Mouse (Mus musculus) thymus, adult 2 months (tissue): ENCODE measurements around the gene Txk. TPM values are rescaled to one million over a fixed set of nuclear protein-coding genes. Genes with fewer than 3 reads are reported as not detected.
A peak's percentile ranks its signal among the peaks of the same experiment; 100 is the strongest.

Experiments used
- DNase-seq: peaks from one replicate; pipeline ENCODE4 v3.0.0; 2021
- H3K27ac ChIP-seq: fragments of 200-500 bp; 2 replicates; pipeline ENCODE4 v1.5.1; 2012; ENCODE audit warnings: low read length, control low read depth; ENCODE audit not compliant: control insufficient read depth, insufficient read depth
- H3K27me3 ChIP-seq: fragments of 200-500 bp; 2 replicates; pipeline ENCODE4 v1.6.1; 2012; ENCODE audit warnings: mild to moderate bottlenecking, low read length, moderate library complexity, mixed read lengths; ENCODE audit not compliant: control insufficient read depth, insufficient read depth
- H3K36me3 ChIP-seq: fragments of 200-500 bp; 2 replicates; pipeline ENCODE4 v1.6.1; 2012; ENCODE audit warnings: mild to moderate bottlenecking, low read length, moderate library complexity; ENCODE audit not compliant: control insufficient read depth, insufficient read depth
- H3K4me1 ChIP-seq: fragments of 200-500 bp; replicated peaks from 2 replicates; pipeline ENCODE4 v1.6.1; 2012; ENCODE audit warnings: low read length; ENCODE audit not compliant: control insufficient read depth, insufficient read depth
- H3K4me3 ChIP-seq: fragments of 200-500 bp; 2 replicates; pipeline ENCODE4 v1.5.1; 2012; ENCODE audit warnings: mild to moderate bottlenecking, low read length, control low read depth, moderate library complexity; ENCODE audit not compliant: control insufficient read depth, insufficient read depth
- CTCF ChIP-seq: fragments of 200-500 bp; IDR thresholded peaks from 2 replicates; pipeline ENCODE4 v1.5.1; 2012; ENCODE audit warnings: mild to moderate bottlenecking, control low read depth, low read length, moderate library complexity, borderline replicate concordance; ENCODE audit not compliant: control insufficient read depth, poor library complexity, insufficient read depth; ENCODE audit errors: extremely low read depth
- POLR2A ChIP-seq: fragments of 200-500 bp; IDR thresholded peaks from 2 replicates; pipeline ENCODE4 v1.6.1; 2012; ENCODE audit warnings: mild to moderate bottlenecking, low read length, control low read depth, moderate library complexity; ENCODE audit not compliant: control insufficient read depth, poor library complexity, insufficient read depth; ENCODE audit errors: extremely low read depth
- WGBS: fragments of 180-500 bp; shearing (Covaris S2); methylation state at CpG from one replicate; pipeline ENCODE4 v1.1.7; 2018; 5-methylcytosine and 5-hydroxymethylcytosine counted together
- polyA plus RNA-seq: library from polyadenylated mRNA; depleted of rRNA; stranded (reverse); fragments of >200 nt; gene quantifications from 2 replicates; pipeline ENCODE4 v1.2.3, GENCODE M21; 2012

The Txk gene
- polyA plus RNA-seq, 1 experiment: 22.8 TPM

GRCm38 (mm10) chr5:72656270-72656791, 96.2 kb downstream of the Txk start:
- Histone ChIP-seq H3K4me3 (no peak overlapping the region), H3K36me3 (no peaks in the 10 kb centered on the region), H3K27me3 (no peaks in the 10 kb centered on the region), H3K27ac (no peak overlapping the region), H3K4me1 (peaks cover 10% of the 10 kb centered on the region)
- no peak for TF ChIP-seq POLR2A
- no peak for TF ChIP-seq CTCF
- WGBS: 73% methylated on average over 7 of the region's 7 CpGs
- no peak for DNase-seq

DNA sequence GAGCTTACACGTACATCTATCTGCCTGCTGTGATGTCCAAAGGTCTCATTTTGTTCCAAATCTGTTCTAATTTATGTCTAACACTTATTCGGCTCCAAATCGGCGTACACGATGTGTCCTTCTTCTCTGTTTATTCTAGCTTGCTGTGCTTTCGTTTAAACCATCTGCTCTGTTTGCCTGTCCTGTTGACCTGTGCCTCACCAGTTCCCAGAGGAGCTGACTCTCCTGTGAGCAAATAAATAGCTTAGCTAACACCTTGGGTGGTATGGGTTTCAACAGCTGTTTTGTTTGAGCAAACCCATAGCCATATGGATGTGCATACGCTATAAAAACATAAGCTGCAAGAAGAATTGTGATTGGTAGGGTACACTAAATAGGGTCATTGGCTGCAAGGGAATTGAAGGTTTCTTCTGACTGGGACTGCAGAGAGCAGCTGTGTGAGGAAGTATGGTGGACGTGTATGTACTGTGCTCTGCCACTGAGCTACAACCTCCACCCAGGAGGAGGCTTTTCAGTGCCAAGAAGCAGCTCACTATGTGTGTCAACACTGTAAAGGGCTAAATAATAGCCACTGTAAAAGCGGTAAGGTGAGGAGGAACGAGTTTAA, 99.4 kb downstream of the Txk start:
- WGBS: 92% methylated on average over 10 of the region's 10 CpGs
- H3K27ac ChIP-seq: no peak overlapping the region

GRCm38 (mm10) chr5:72648987-72649735, 103.4 kb downstream of the Txk start:
- Histone ChIP-seq H3K36me3 (no peaks in the 10 kb centered on the region), H3K27me3 (no peaks in the 10 kb centered on the region), H3K27ac (no peak overlapping the region), H3K4me1 (peaks cover 19% of the 10 kb centered on the region), H3K4me3 (no peak overlapping the region)
- 95% methylated on average over 9 of the region's 9 CpGs for WGBS
- DNase-seq: no peak
- TF ChIP-seq POLR2A: no peak
- TF ChIP-seq CTCF: no peak

More for the DNA sequence above, 99.4 kb downstream of the Txk start:
- Histone ChIP-seq H3K36me3 (no peaks in the 10 kb centered on the region), H3K4me3 (no peak overlapping the region), H3K27me3 (no peaks in the 10 kb centered on the region), H3K4me1 (peaks cover 7% of the 10 kb centered on the region)
- TF ChIP-seq POLR2A (no peak), CTCF (no peak)
- DNase-seq: no peak

GRCm38 (mm10) chr5:72647958-72648595, 104.5 kb downstream of the Txk start:
- peak; percentile 11 for DNase-seq
- no peak overlapping the region for H3K27ac ChIP-seq
- H3K4me1 ChIP-seq: peaks cover 19% of the 10 kb centered on the region
- H3K4me3 ChIP-seq: peak overlapping the region; percentile 63
- no peak for TF ChIP-seq CTCF
- no peak for TF ChIP-seq POLR2A
- no peaks in the 10 kb centered on the region for H3K36me3 ChIP-seq
- 19% methylated on average over 18 of the region's 18 CpGs for WGBS
- H3K27me3 ChIP-seq: no peaks in the 10 kb centered on the region

DNA sequence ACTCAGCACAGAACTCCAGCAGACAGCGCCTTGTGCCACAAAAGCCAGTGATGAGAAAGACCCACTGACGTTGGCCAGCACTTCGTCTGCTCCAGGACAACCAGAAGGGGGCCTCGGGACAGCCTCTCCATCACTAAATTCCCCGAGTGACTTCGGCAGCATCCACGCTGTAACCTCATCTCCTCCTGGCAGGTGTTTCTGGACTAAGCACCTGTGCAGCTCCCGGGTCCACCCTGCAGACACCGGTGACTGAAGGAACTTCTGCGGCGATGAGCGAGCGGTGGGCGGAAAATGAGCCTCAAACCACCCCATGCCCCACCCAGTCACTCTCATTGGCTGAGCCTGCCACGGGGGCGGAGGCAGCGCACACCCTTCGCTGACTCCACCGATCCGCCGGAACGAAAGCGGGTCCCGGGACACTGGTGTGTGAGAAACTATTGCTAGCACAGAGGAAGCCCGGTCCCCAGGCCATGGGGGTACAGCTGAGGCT, 105.1 kb downstream of the Txk start, which contains the start of gene Nipal1:
Gene Nipal1 (plus strand): TSS at position 378 of the 490 bp plus-strand sequence.
- peak; percentile 88 for DNase-seq
- H3K4me1 ChIP-seq: peaks cover 19% of the 10 kb centered on the region
- TF ChIP-seq CTCF (peak; percentile 43; the same call in 1 of the 2 replicates), POLR2A (peak; percentile 68)
- peak within 1 kb of the TSS; percentile 63 for H3K4me3 ChIP-seq
- 1% methylated on average over 25 of the region's 25 CpGs for WGBS
- no peak within 1 kb of the TSS for H3K27ac ChIP-seq
- no peaks in the 10 kb centered on the region for H3K36me3 ChIP-seq
- no peaks in the 10 kb centered on the region for H3K27me3 ChIP-seq

DNA sequence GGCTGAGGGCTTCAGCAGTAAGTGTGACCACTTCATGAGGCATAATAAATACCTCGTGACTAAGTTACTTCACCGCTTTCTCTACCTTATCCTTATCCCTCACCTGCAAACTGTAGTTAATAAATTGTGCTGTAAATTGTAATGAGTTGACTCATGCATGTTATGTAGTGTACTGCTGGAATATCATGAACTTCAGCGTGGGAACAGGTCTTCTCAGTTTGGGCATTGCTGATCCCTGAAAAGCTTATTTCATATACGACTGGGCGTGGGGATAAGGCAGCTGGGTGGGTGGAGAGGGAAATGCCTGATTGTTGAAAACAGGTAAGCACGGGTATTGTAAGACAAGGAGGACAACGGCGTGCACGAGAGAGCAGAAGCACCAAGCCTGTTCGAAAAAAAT, 105.6 kb downstream of the Txk start:
- Histone ChIP-seq H3K4me3 (peak overlapping the region; percentile 63), H3K27me3 (no peaks in the 10 kb centered on the region), H3K4me1 (peaks cover 19% of the 10 kb centered on the region), H3K27ac (no peak overlapping the region), H3K36me3 (no peaks in the 10 kb centered on the region)
- WGBS: 32% methylated on average over 10 of the region's 10 CpGs
- TF ChIP-seq CTCF: no peak
- TF ChIP-seq POLR2A: no peak
- DNase-seq: no peak
